Mouse (Mus musculus) midbrain, postnatal 0 days (tissue): ENCODE measurements at regions not wholly inside any gene's neighbourhood (a gene's known extent, or its start where the extent isn't known, plus 50 kb on each side); places are given as distances from the start of the nearest gene placed in this dataset.
A peak's percentile ranks its signal among the peaks of the same experiment; 100 is the strongest.

Source experiments
- ATAC-seq: fragments of 200-750 bp; cut with Nextera tagmentation; 2 replicates; pipeline ENCODE4 v1.8.0; 2017; ENCODE audit warnings: moderate number of reproducible peaks, mild to moderate bottlenecking, moderate TSS enrichment, moderate library complexity; ENCODE audit not compliant: low FRiP score
- DNase-seq: peaks from one replicate; pipeline ENCODE4 v3.0.0-alpha.2; 2015; ENCODE audit warnings: low spot score
- H3K27ac ChIP-seq: fragments of 300-500 bp; sonication (generic); 2 replicates; pipeline ENCODE4 v1.5.1; 2014; ENCODE audit warnings: low read depth, mild to moderate bottlenecking, low read length, mixed read lengths
- H3K27me3 ChIP-seq: fragments of 300-500 bp; sonication (generic); 2 replicates; pipeline ENCODE4 v1.6.1; 2014; ENCODE audit warnings: low read length, control low read depth, mixed read lengths; ENCODE audit not compliant: insufficient read depth
- H3K36me3 ChIP-seq: fragments of 300-500 bp; sonication (generic); 2 replicates; pipeline ENCODE4 v1.6.1; 2014; ENCODE audit warnings: low read length, control low read depth, mixed read lengths; ENCODE audit not compliant: insufficient read depth
- H3K4me1 ChIP-seq: fragments of 300-500 bp; sonication (generic); 2 replicates; pipeline ENCODE4 v1.6.1; 2014; ENCODE audit warnings: mild to moderate bottlenecking, control low read depth, antibody characterized with exemption, low read length, mixed read lengths; ENCODE audit not compliant: insufficient read depth
- H3K4me2 ChIP-seq: fragments of 300-500 bp; sonication (generic); 2 replicates; pipeline ENCODE4 v1.6.1; 2014; ENCODE audit warnings: low read depth, mild to moderate bottlenecking, low read length, mixed read lengths; ENCODE audit not compliant: poor library complexity, severe bottlenecking
- H3K4me3 ChIP-seq: fragments of 300-500 bp; sonication (generic); 2 replicates; pipeline ENCODE4 v1.5.1; 2014; ENCODE audit warnings: low read depth, mild to moderate bottlenecking, low read length, moderate library complexity
- H3K9ac ChIP-seq: fragments of 300-500 bp; sonication (generic); replicated peaks from 2 replicates; pipeline ENCODE4 v1.6.1; 2014; ENCODE audit warnings: mild to moderate bottlenecking, low read length, moderate library complexity, mixed read lengths; ENCODE audit not compliant: poor library complexity, severe bottlenecking
- H3K9me3 ChIP-seq: fragments of 300-500 bp; sonication (generic); 2 replicates; pipeline ENCODE4 v1.6.1; 2016; ENCODE audit warnings: low read length, control low read depth
- CTCF ChIP-seq: IDR thresholded peaks from 2 replicates; pipeline ENCODE4 v1.5.1; 2016; ENCODE audit warnings: antibody characterized with exemption, mild to moderate bottlenecking
- WGBS: fragments of 180-500 bp; shearing (Covaris S2); extraction: QIAGEN DNeasy Blood & Tissue Kit; methylation state at CpG from one replicate; pipeline ENCODE4 v1.1.7; 2014; 5-methylcytosine and 5-hydroxymethylcytosine counted together

GRCm38 (mm10) chr2:74075566-74075965 is 164.4 kb upstream of the Atp5g3 start:
- H3K27ac ChIP-seq: no peak overlapping the region
- ATAC-seq (no peak), DNase-seq (no peak)
- no peaks in the 10 kb centered on the region for H3K36me3 ChIP-seq
- no peaks in the 10 kb centered on the region for H3K27me3 ChIP-seq
- H3K4me1 ChIP-seq: no peaks in the 10 kb centered on the region
- no peak overlapping the region for H3K4me3 ChIP-seq
- WGBS: 68% methylated on average over 1 of the region's 1 CpGs
- no peak overlapping the region for H3K4me2 ChIP-seq
- H3K9ac ChIP-seq: no peak overlapping the region
- no peaks in the 10 kb centered on the region for H3K9me3 ChIP-seq
- TF ChIP-seq CTCF: no peak

DNA sequence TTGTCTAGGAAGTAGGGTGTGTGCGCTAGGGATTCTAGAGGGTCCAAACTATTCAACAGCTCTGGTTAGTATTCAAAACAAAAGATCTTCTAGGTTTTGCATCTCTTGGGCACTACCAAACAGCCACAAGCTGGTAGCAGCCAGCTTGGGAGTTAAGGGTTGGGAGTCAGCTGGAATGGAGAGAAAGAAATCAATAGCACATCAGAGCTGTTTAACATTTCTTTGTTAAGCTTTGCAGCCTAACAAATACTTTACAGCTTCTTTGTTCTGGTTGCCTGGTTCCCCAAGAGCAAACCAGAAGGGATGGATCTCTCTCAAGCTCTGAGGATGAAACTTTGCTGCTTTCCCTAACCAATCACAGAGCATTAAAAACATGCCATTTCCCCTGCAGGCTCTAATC is 162.3 kb upstream of the Atp5g3 start:
- Histone ChIP-seq H3K36me3 (no peaks in the 10 kb centered on the region), H3K4me3 (no peak overlapping the region), H3K4me2 (no peak overlapping the region), H3K9me3 (no peaks in the 10 kb centered on the region), H3K27me3 (no peaks in the 10 kb centered on the region), H3K9ac (no peak overlapping the region), H3K27ac (no peak overlapping the region), H3K4me1 (no peaks in the 10 kb centered on the region)
- TF ChIP-seq CTCF: no peak
- 86% methylated on average over 1 of the region's 1 CpGs for WGBS
- no peak for ATAC-seq
- DNase-seq: no peak

- peaks cover 9% of the 10 kb centered on the region; the same call in 1 of the 2 replicates for H3K27me3 ChIP-seq
- H3K9me3 ChIP-seq: no peaks in the 10 kb centered on the region
- 6% methylated on average over 11 of the region's 11 CpGs for WGBS
- H3K36me3 ChIP-seq: no peaks in the 10 kb centered on the region
- H3K4me3 ChIP-seq: no peak overlapping the region
- TF ChIP-seq CTCF: peak; percentile 98
- peak; percentile 93 for DNase-seq
- peak; percentile 70 for ATAC-seq
- H3K4me2 ChIP-seq: peak overlapping the region; percentile 21; the same call in 1 of the 2 replicates
- H3K4me1 ChIP-seq: 0 out of 2 replicates have a peak, but pooled peaks cover 2% of the 10 kb centered on the region
- H3K9ac ChIP-seq: no peak overlapping the region
- H3K27ac ChIP-seq: no peak overlapping the region
Measured at GRCm38 (mm10) chr2:74066652-74067051, 155.5 kb upstream of the Atp5g3 start.

DNA sequence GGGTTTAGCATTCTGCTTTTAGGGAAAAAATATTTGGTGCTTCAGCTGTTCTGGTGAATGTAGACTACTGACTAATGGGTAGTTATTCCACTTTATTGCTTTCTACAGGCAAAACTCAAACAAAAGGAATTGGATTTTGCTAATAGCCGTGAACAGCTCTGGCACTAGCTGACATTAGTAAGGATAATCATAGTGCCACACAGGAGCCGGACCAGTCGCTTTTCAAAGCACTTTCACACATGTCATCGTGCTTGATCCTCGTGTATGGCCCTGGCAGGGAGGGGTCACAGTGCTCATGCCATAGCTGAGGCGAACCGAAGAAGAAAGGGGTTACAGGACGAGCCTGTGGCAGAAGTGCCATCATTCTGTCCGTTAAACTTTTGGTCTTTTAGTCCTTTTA is 153.2 kb upstream of the Atp5g3 start:
- peak overlapping the region; percentile 48; the same call in 1 of the 2 replicates for H3K27ac ChIP-seq
- WGBS: 45% methylated on average over 9 of the region's 9 CpGs
- no peaks in the 10 kb centered on the region for H3K36me3 ChIP-seq
- H3K27me3 ChIP-seq: peaks cover 9% of the 10 kb centered on the region; the same call in 1 of the 2 replicates
- 0 out of 2 replicates have a peak, but pooled peaks cover 2% of the 10 kb centered on the region for H3K4me1 ChIP-seq
- H3K9me3 ChIP-seq: no peaks in the 10 kb centered on the region
- peak overlapping the region; percentile 47; the same call in 1 of the 2 replicates for H3K9ac ChIP-seq
- H3K4me2 ChIP-seq: peak overlapping the region; percentile 53
- DNase-seq (peak; percentile 41), ATAC-seq (no peak)
- TF ChIP-seq CTCF: no peak
- no peak overlapping the region for H3K4me3 ChIP-seq

DNA sequence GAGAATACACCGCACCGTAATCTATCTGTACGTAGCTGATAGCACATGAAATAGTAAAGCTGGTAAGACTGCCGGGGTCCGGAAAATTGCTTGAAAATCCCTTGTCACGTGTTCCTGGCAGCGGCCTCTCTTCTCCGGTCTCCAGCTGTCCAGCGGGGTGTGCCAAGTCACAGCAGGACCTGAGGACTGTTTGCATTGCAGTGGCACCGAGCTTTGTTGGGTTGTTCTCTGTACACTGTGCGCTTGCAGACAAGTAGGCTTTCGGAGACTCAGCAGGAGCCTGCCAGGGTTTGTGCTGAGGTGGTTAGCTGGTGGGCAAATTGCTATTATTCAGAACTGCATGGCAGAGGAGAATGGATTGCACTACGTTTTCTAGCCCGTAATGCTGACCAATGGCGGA is 152.7 kb upstream of the Atp5g3 start:
- Histone ChIP-seq H3K27me3 (peaks cover 9% of the 10 kb centered on the region; the same call in 1 of the 2 replicates), H3K36me3 (no peaks in the 10 kb centered on the region), H3K9me3 (no peaks in the 10 kb centered on the region), H3K4me2 (peak overlapping the region; percentile 53), H3K27ac (peak overlapping the region; percentile 48; the same call in 1 of the 2 replicates), H3K4me3 (peak overlapping the region; percentile 31), H3K9ac (peak overlapping the region; percentile 47), H3K4me1 (0 out of 2 replicates have a peak, but pooled peaks cover 2% of the 10 kb centered on the region)
- 21% methylated on average over 15 of the region's 15 CpGs for WGBS
- ATAC-seq (peak; percentile 47; the same call in 1 of the 2 replicates), DNase-seq (peak; percentile 83)
- TF ChIP-seq CTCF: no peak

- H3K36me3 ChIP-seq: no peaks in the 10 kb centered on the region
- no peak overlapping the region for H3K27ac ChIP-seq
- H3K4me3 ChIP-seq: peak overlapping the region; percentile 31
- no peak for ATAC-seq
- no peak for DNase-seq
- no peak for TF ChIP-seq CTCF
- 49% methylated on average over 4 of the region's 4 CpGs for WGBS
- peaks cover 9% of the 10 kb centered on the region; the same call in 1 of the 2 replicates for H3K27me3 ChIP-seq
- H3K9ac ChIP-seq: peak overlapping the region; percentile 47; the same call in 1 of the 2 replicates
- 0 out of 2 replicates have a peak, but pooled peaks cover 2% of the 10 kb centered on the region for H3K4me1 ChIP-seq
- peak overlapping the region; percentile 53 for H3K4me2 ChIP-seq
- H3K9me3 ChIP-seq: no peaks in the 10 kb centered on the region
Measured at GRCm38 (mm10) chr2:74063302-74063701, 152.2 kb upstream of the Atp5g3 start.
